Mouse (Mus musculus) ES-Bruce4 (cell line): Measurements from ENCODE around the gene Zfpm1.

Source experiments
- CTCF ChIP-seq: IDR thresholded peaks from one replicate; pipeline ENCODE4 v1.8.1; 2011; ENCODE audit warnings: low read depth, low read length
- EP300 ChIP-seq: IDR thresholded peaks from 2 replicates; pipeline ENCODE4 v1.6.1; 2011; ENCODE audit warnings: low read depth, low read length; ENCODE audit not compliant: insufficient read depth
- POLR2A ChIP-seq: IDR thresholded peaks from one replicate; pipeline ENCODE4 v1.8.1; 2011; ENCODE audit warnings: low read length; ENCODE audit not compliant: insufficient read depth

DNA sequence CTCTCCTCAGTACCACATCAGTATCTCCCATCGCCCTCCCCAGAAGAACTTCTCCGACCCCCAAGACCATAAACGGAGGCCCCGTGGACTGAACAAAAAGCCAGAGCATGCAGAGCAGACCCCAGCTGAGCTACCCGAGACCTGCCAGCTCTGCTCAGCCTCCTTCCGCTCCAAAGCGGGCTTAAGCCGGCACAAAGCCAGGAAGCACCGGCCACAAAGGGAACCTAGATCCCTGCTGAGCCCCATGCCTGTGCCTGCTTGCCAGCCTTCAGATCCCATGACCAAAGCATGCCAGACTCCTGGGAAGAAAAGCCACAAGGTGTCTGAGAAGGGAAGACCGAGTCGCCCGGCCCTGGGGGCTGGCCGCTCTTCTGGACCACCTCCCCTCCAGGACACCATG, 15.1 kb upstream of the Zfpm1 start:
- TF ChIP-seq POLR2A (no peak), CTCF (no peak), EP300 (no peak)
